Mouse (Mus musculus): ENCODE data around the gene D130052B06Rik. TPM values are rescaled to one million over a fixed set of nuclear protein-coding genes. Genes with fewer than 3 reads are reported as not detected.
A peak's percentile ranks its signal among the peaks of the same experiment; 100 is the strongest.

Gene D130052B06Rik
- polyA plus RNA-seq, 1 experiment from 2014 or later: not detected

GRCm38 (mm10) chr11:33655861-33656593 is 56.9 kb downstream of the D130052B06Rik start:
- Histone ChIP-seq H3K36me3 (ENCODE audit: insufficient read depth, low read length) (no peaks in the 10 kb centered on the region), H3K4me3 (ENCODE audit: low read depth, low read length) (no peak overlapping the region), H3K4me2 (replicated peaks; ENCODE audit: low read depth, low read length) (no peak overlapping the region), H3K27ac (ENCODE audit: low read length) (no peak overlapping the region), H3K9ac (replicated peaks; ENCODE audit: low read depth) (no peak overlapping the region), H3K27me3 (replicated peaks; ENCODE audit: insufficient read depth, low read length) (no peaks in the 10 kb centered on the region), H3K9me3 (ENCODE audit: low read length) (no peaks in the 10 kb centered on the region), H3K4me1 (ENCODE audit: insufficient read depth, low read depth, low read length) (no peaks in the 10 kb centered on the region)
- TF ChIP-seq EP300 (IDR thresholded peaks at IDR 0.05): peak; percentile 55
- TF ChIP-seq CTCF (IDR thresholded peaks at IDR 0.05): no peak
- DNase-seq (ENCODE audit: low spot score) (peak; percentile 70), ATAC-seq (peak; percentile 71)
- 38% methylated on average over 7 of the region's 7 CpGs for WGBS

- no peaks in the 10 kb centered on the region for H3K4me1 ChIP-seq (ENCODE audit: insufficient read depth, low read depth, low read length)
- no peaks in the 10 kb centered on the region for H3K27me3 ChIP-seq (replicated peaks; ENCODE audit: insufficient read depth, low read length)
- no peak overlapping the region for H3K4me2 ChIP-seq (replicated peaks; ENCODE audit: low read depth, low read length)
- H3K36me3 ChIP-seq (ENCODE audit: insufficient read depth, low read length): no peaks in the 10 kb centered on the region
- no peak overlapping the region for H3K9ac ChIP-seq (replicated peaks; ENCODE audit: low read depth)
- DNase-seq (ENCODE audit: low spot score) (peak; percentile 77), ATAC-seq (peak; percentile 83)
- 52% methylated on average over 13 of the region's 13 CpGs for WGBS
- no peak for TF ChIP-seq CTCF (IDR thresholded peaks at IDR 0.05)
- peak; percentile 86 for TF ChIP-seq EP300 (IDR thresholded peaks at IDR 0.05)
- no peaks in the 10 kb centered on the region for H3K9me3 ChIP-seq (ENCODE audit: low read length)
- no peak overlapping the region for H3K27ac ChIP-seq (ENCODE audit: low read length)
- no peak overlapping the region for H3K4me3 ChIP-seq (ENCODE audit: low read depth, low read length)
Measured at GRCm38 (mm10) chr11:33660016-33660913, 61.2 kb downstream of the D130052B06Rik start.

GRCm38 (mm10) chr11:33663599-33663998 is 64.5 kb downstream of the D130052B06Rik start:
- no peaks in the 10 kb centered on the region for H3K36me3 ChIP-seq (ENCODE audit: insufficient read depth, low read length)
- H3K4me3 ChIP-seq (ENCODE audit: low read depth, low read length): no peak overlapping the region
- DNase-seq (ENCODE audit: low spot score) (no peak), ATAC-seq (no peak)
- no peak overlapping the region for H3K27ac ChIP-seq (ENCODE audit: low read length)
- H3K9me3 ChIP-seq (ENCODE audit: low read length): no peaks in the 10 kb centered on the region
- WGBS: 79% methylated on average over 2 of the region's 2 CpGs
- no peak overlapping the region for H3K4me2 ChIP-seq (replicated peaks; ENCODE audit: low read depth, low read length)
- TF ChIP-seq EP300 (IDR thresholded peaks at IDR 0.05) (no peak), CTCF (IDR thresholded peaks at IDR 0.05) (no peak)
- H3K9ac ChIP-seq (replicated peaks; ENCODE audit: low read depth): no peak overlapping the region
- H3K4me1 ChIP-seq (ENCODE audit: insufficient read depth, low read depth, low read length): no peaks in the 10 kb centered on the region
- H3K27me3 ChIP-seq (replicated peaks; ENCODE audit: insufficient read depth, low read length): no peaks in the 10 kb centered on the region

- Histone ChIP-seq H3K36me3 (ENCODE audit: insufficient read depth, low read length) (no peaks in the 10 kb centered on the region), H3K4me2 (replicated peaks; ENCODE audit: low read depth, low read length) (no peak overlapping the region), H3K4me1 (ENCODE audit: insufficient read depth, low read depth, low read length) (no peaks in the 10 kb centered on the region), H3K27ac (ENCODE audit: low read length) (no peak overlapping the region), H3K9me3 (ENCODE audit: low read length) (no peaks in the 10 kb centered on the region), H3K4me3 (ENCODE audit: low read depth, low read length) (no peak overlapping the region), H3K9ac (replicated peaks; ENCODE audit: low read depth) (no peak overlapping the region), H3K27me3 (replicated peaks; ENCODE audit: insufficient read depth, low read length) (no peaks in the 10 kb centered on the region)
- 56% methylated on average over 6 of the region's 6 CpGs for WGBS
- TF ChIP-seq CTCF (IDR thresholded peaks at IDR 0.05) (no peak), EP300 (IDR thresholded peaks at IDR 0.05) (no peak)
- DNase-seq (ENCODE audit: low spot score) (no peak), ATAC-seq (no peak)
Measured at GRCm38 (mm10) chr11:33668376-33668775, 69.3 kb downstream of the D130052B06Rik start.

- no peak for TF ChIP-seq CTCF (IDR thresholded peaks at IDR 0.05)
- no peak for TF ChIP-seq EP300 (IDR thresholded peaks at IDR 0.05)
- 75% methylated on average over 10 of the region's 10 CpGs for whole genome bisulfite sequencing
- Histone ChIP-seq H3K27me3 (replicated peaks; ENCODE audit: insufficient read depth, low read length) (no peaks in the 10 kb centered on the region), H3K4me1 (ENCODE audit: insufficient read depth, low read depth, low read length) (no peaks in the 10 kb centered on the region), H3K9ac (replicated peaks; ENCODE audit: low read depth) (no peak overlapping the region), H3K36me3 (ENCODE audit: insufficient read depth, low read length) (no peaks in the 10 kb centered on the region), H3K27ac (ENCODE audit: low read length) (no peak overlapping the region), H3K4me2 (replicated peaks; ENCODE audit: low read depth, low read length) (no peak overlapping the region), H3K4me3 (ENCODE audit: low read depth, low read length) (no peak overlapping the region), H3K9me3 (ENCODE audit: low read length) (no peaks in the 10 kb centered on the region)
- no peak for DNase-seq (ENCODE audit: low spot score)
- no peak for ATAC-seq
Measured at GRCm38 (mm10) chr11:33670105-33670965, 71.2 kb downstream of the D130052B06Rik start.

Other genes with a start within 250 kb of the D130052B06Rik start
- gene Ranbp17, start 85.6 kb upstream of the D130052B06Rik start, polyA plus RNA-seq (2015; fragmentation: Nextera tagmentation; extraction: Ambion mirVana): 2.2 and 2.5 TPM in 2 replicates
- gene Gabrp, start 20.3 kb upstream of the D130052B06Rik start, polyA plus RNA-seq (2015; fragmentation: Nextera tagmentation; extraction: Ambion mirVana): 6.0 and 8.3 TPM in 2 replicates

Measured in lung, postnatal 0 days (tissue).